Mouse (Mus musculus) MEL-GATA-1-ER (cell line): ENCODE measurements at regions not wholly inside any gene's neighbourhood (a gene's known extent, or its start where the extent isn't known, plus 50 kb on each side); places are given as distances from the start of the nearest gene placed in this dataset.

Source experiments
- DNase-seq: peaks from one replicate; pipeline ENCODE4 v3.0.0-alpha.2; 2012; ENCODE audit warnings: low read depth; ENCODE audit errors: extremely low read depth

- DNase-seq = no peak
These were observed 82.9 kb upstream of the Cryz start for GRCm38 (mm10) chr3:154513566-154513965.

GRCm38 (mm10) chr3:154510160-154510559 is 86.4 kb upstream of the Cryz start:
- no peak for DNase-seq

- no peak for DNase-seq
These were observed 87.1 kb upstream of the Cryz start for GRCm38 (mm10) chr3:154509394-154509793.

GRCm38 (mm10) chr3:154493387-154493920 is 103.1 kb upstream of the Cryz start:
- no peak for DNase-seq

GRCm38 (mm10) chr3:154472426-154472825 is 124.1 kb upstream of the Cryz start:
- DNase-seq = no peak

GRCm38 (mm10) chr3:154467581-154468374 is 128.7 kb upstream of the Cryz start:
- no peak for DNase-seq

- DNase-seq = no peak
These were observed 127.7 kb upstream of the Lhx8 start for GRCm38 (mm10) chr3:154458208-154458607.

- DNase-seq = no peak
These were observed 122.6 kb upstream of the Lhx8 start for GRCm38 (mm10) chr3:154453025-154453424.

- DNase-seq = no peak
These were observed 122.1 kb upstream of the Lhx8 start for GRCm38 (mm10) chr3:154452585-154452984.

- no peak for DNase-seq
These were observed 120.7 kb upstream of the Lhx8 start for GRCm38 (mm10) chr3:154451169-154451568.

- no peak for DNase-seq
These were observed 113.1 kb upstream of the Lhx8 start for GRCm38 (mm10) chr3:154443351-154444075.

GRCm38 (mm10) chr3:154441454-154441853 is 111.0 kb upstream of the Lhx8 start:
- no peak for DNase-seq

- DNase-seq = no peak
These were observed 110.4 kb upstream of the Lhx8 start for GRCm38 (mm10) chr3:154440899-154441298.

- DNase-seq = no peak
These were observed 100.4 kb upstream of the Lhx8 start for GRCm38 (mm10) chr3:154430856-154431255.

- no peak for DNase-seq
These were observed 99.2 kb upstream of the Lhx8 start for GRCm38 (mm10) chr3:154429666-154430065.

- no peak for DNase-seq
These were observed 94.1 kb upstream of the Lhx8 start for GRCm38 (mm10) chr3:154424589-154424988.

- no peak for DNase-seq
These were observed 91.0 kb upstream of the Lhx8 start for GRCm38 (mm10) chr3:154421461-154421950.

GRCm38 (mm10) chr3:154418177-154418832 is 87.8 kb upstream of the Lhx8 start:
- DNase-seq = no peak

- no peak for DNase-seq
These were observed 83.9 kb upstream of the Lhx8 start for GRCm38 (mm10) chr3:154414358-154414757.

- DNase-seq = no peak
These were observed 79.8 kb upstream of the Lhx8 start for GRCm38 (mm10) chr3:154410292-154410691.

- DNase-seq = peak; percentile 49
These were observed 71.6 kb upstream of the Lhx8 start for GRCm38 (mm10) chr3:154402081-154402480.

GRCm38 (mm10) chr3:154393626-154394025 is 63.2 kb upstream of the Lhx8 start:
- no peak for DNase-seq
